Mouse (Mus musculus) embryonic facial prominence, embryonic 10.5 days (tissue): ENCODE data around the gene 4930519P11Rik. TPM values are rescaled to one million over a fixed set of nuclear protein-coding genes. Genes with fewer than 3 reads are reported as not detected.

Experiments
- polyA plus RNA-seq: library from polyadenylated mRNA; unstranded; fragments of >200 nt; fragmentation: Nextera tagmentation; extraction: Ambion mirVana; gene quantifications from 2 replicates; pipeline ENCODE4 v1.2.1, GENCODE M21; 2016

The 4930519P11Rik gene
- polyA plus RNA-seq, 1 experiment from 2014 or later: not detected

Other genes starting within 250 kb of the 4930519P11Rik start
- 15.1 and 15.8 TPM in 2 replicates for gene Cdk5rap1, start 240.4 kb downstream of the 4930519P11Rik start, polyA plus RNA-seq
- 3.0 and 3.9 TPM in 2 replicates for gene Snta1, start 205.3 kb downstream of the 4930519P11Rik start, polyA plus RNA-seq
- 68.8 and 72.2 TPM in 2 replicates for gene Cbfa2t2, start 177.0 kb downstream of the 4930519P11Rik start, polyA plus RNA-seq
- 1.3 and 2.9 TPM in 2 replicates for gene 1700003F12Rik, start 66.4 kb downstream of the 4930519P11Rik start, polyA plus RNA-seq
- 0.19 and 0.33 TPM in 2 replicates for gene Actl10, start 61.7 kb downstream of the 4930519P11Rik start, polyA plus RNA-seq
- 3.2 and 3.6 TPM in 2 replicates for gene Necab3, start 54.5 kb downstream of the 4930519P11Rik start, polyA plus RNA-seq
- gene E2f1, start 43.5 kb downstream of the 4930519P11Rik start, polyA plus RNA-seq: 25.2 and 26.0 TPM in 2 replicates
- 11.6 and 13.8 TPM in 2 replicates for gene Pxmp4, start 9.7 kb downstream of the 4930519P11Rik start, polyA plus RNA-seq
- gene Zfp341, start 140 bp downstream of the 4930519P11Rik start, polyA plus RNA-seq: 1.1 TPM in 2 replicates
- gene Chmp4b, start 38.3 kb upstream of the 4930519P11Rik start, polyA plus RNA-seq: 12.8 and 14.7 TPM in 2 replicates
- gene Gm14214, start 156.6 kb upstream of the 4930519P11Rik start, polyA plus RNA-seq: not detected in 2 replicates
- gene Raly, start 177.7 kb upstream of the 4930519P11Rik start, polyA plus RNA-seq: 52.8 and 53.1 TPM in 2 replicates
- gene a, start 178.0 kb upstream of the 4930519P11Rik start, polyA plus RNA-seq: 1.5 and 2.3 TPM in 2 replicates